Mouse (Mus musculus) kidney, postnatal 10 days (tissue): ENCODE results near the gene Vmn1r1.
A peak's percentile ranks its signal among the peaks of the same experiment; 100 is the strongest.
"Not testable (repeated sequence)": the region's sequence is repeated elsewhere in the genome, so short reads cannot be mapped to it uniquely, and the experiment has no call there.

ENCODE experiments used
- DNase-seq: peaks from one replicate; pipeline ENCODE4 v3.0.0; 2021; ENCODE audit warnings: mixed read lengths

Gene Vmn1r1

DNA sequence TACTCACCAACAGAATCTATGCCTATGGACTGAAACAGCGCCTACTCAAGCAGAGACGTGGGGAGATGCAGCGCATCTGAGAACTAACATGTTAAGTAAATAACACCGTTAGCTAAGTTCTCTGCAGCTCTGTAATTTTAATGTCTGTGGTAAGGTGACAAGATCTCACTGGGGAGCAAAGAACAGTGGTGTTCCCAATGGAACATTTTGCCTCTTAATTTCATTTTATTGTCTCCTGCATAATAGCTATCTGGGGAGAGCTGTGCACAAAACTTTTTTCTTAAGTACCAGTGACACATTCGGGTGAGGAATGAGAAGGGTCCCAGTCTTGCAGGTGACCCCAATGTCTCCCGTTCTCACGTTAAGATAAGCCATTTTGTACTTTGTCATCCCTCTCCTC, at the start of gene Vmn1r1:
Gene Vmn1r1 (minus strand): TSS at position 101 of the 400 bp plus-strand sequence.
- DNase-seq, result no peak

DNA sequence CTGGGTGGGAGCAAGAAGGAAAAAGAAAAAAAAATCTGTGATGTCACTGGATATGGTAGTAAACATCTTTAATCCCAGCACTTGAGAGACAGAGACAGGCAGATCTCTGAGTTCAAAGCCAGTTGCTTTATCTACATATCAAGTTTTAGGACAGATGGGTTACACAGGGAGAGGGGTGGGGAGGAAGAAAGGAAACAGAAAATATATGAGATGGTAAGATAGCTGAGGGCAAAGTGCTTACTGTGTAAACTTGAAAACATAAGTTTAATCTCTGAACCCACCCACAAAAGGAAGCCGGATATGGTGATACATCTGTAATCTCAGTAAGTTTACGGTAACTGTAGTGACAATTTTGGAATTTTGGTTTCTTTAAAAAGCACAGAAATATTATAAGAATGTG, 46.0 kb upstream of the Vmn1r1 start:
- DNase-seq, result no peak

DNA sequence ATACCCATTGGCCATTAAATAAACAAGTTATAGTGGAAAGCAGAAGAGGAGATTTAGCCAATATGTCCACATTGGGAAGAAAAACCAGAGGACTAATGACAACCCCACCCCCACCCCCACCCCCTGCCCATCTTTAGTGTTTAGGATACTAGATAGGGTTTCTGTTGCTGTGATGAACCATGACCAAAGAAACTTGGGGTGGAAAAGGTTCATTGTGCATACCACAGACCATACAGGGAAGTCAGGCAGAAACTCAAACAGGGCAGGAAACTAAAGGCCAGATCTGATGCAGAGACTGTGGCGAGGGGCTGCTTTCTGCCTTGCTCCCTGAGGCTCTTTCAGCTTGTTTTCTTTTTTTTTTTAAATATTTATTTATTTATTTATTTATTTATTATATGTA, 28.3 kb upstream of the Vmn1r1 start:
- DNase-seq, result no peak

DNA sequence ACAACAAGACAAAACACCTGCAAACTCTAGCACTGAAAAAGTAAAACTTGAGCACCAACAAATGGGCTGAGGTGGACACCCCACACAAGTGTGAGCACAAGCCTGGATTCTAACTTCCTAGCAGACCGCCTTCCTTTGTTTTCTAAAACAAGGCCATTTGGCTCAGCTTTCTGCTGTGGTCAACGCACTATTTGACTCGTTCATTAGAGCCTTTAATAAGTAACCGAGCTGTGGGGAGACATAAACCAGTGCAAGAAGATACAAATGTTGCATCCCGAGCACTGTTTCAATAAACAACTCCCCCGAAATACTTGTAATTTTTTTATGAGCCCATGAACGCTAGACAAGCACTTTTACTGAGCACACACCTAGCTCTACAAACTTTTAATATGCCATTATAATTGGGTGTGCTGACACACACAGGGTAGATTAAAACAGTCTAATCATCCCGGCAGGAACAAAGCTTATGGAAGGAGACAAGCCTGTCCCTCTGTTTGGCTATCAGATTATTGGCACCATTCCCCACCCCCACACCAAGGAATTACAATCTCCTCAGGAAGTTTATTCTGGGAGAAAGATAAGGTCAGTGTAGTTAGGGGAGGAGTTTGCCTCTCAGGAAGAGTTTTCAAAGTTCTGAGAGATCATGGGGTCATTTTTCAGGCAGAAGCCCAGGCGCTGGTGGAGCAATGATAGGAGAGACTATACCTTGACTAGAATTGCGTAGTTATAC, 27.7 kb upstream of the Vmn1r1 start:
- DNase-seq, result peak; percentile 24

DNA sequence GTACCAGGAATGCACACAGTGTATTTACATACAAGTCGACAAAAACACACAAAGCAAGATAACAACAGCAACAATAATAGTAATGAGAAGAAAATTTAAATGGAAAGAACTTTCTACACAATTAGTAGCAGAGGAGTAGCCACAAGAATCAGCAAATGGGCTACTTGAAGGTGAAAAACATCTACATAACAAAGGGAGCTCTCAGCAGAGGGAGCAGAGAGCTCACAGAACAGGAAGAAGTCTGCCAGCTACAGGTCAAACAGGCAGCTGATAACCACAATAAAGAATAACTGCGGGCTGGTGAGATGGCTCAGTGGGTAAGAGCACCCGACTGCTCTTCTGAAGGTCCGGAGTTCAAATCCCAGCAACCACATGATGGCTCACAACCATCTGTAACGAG, 26.9 kb upstream of the Vmn1r1 start:
- no peak for DNase-seq

DNA sequence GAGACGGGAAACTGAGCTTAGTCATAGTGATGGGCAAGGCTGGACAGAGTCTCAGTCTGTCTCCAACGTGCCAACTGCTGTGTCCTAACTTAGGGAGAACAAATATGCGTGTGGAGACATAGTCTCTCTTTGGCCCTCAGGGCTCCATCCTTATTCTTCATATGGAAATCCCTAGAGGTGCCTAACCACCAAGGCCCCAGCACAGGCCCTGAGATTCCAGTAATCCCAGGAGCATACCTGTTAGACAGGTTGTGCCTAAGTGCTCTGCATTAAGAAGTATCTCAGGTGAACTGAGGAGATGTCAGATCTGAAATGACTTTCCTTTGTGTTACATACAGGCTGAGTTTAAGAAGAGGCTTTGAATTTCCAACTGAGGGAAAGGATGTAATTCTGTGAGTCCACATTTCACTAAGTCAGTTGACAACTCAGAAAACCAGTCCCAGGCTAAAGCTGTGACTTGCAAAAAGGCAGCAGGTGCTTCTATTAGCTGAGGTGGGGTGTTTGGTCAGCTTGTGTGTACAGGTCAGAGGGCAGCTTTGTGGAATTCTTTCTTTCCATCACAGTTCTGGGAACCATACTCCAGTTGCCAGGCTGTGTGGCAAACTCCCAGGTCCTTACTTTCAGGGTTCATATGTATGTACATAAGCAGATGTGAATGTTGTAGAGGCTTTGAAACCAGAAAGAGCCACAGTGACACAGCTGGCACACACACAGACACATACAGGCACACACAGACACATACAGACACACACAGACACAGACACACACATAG, 25.6 kb upstream of the Vmn1r1 start:
- no peak for DNase-seq

DNA sequence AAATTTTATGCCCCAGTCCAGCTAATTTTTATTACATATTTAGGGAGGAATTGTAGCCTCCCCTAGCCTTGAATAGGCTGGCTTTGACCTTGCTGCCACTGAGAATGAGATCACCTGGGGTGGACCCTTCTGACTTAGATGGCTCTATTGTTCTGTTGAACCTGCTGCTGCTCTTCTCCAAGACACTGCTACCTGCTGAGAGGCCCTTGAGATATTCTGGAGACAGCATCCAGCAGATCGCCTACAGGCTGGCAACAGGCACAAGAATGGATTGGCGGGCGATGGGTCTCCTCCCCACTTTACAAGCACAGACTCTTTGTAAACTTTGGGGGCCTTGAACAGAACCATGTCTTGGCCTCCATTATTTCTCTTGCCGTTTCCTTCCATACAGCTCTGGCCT, 18.2 kb upstream of the Vmn1r1 start:
- DNase-seq, result not testable (repeated sequence)

DNA sequence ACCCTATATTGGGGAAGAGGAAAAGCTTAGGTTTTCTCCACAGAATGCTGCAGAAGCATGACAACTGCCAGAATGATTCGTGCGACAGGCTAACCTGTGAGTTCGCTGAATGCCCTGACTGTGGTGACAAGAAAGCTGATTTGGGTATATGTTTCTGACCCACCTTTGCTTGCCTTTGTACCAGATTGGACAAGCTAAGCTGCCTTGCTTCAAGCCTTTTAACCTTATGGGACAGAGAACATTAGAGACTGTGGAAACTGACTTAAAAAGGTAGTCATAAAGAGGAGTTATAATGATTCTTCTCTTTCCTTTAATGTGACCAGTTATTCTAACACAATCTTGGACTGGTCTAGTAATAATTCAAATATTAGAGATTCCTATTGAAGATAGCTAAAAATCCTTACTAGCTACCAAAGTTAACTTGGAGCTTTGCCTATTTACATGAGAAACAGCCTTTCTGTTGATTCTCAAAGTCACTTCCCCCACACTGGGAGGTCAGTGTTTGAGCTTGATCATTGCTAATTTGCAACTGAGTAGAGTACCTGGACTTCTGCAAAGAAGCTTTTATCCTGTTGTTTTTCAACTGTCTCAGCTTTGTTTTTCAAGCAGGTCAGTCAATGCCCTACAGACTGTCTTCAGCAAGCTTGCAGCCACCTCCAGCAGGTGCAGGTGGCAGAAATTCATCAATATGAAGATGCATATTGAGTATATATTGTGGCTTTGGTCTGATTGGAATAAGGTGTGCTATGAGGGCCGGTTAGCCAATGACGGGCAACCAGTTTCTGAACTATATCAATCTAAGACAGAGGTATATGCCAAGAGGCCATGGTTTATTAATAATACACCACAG, 17.4 kb upstream of the Vmn1r1 start:
- DNase-seq, result no peak

DNA sequence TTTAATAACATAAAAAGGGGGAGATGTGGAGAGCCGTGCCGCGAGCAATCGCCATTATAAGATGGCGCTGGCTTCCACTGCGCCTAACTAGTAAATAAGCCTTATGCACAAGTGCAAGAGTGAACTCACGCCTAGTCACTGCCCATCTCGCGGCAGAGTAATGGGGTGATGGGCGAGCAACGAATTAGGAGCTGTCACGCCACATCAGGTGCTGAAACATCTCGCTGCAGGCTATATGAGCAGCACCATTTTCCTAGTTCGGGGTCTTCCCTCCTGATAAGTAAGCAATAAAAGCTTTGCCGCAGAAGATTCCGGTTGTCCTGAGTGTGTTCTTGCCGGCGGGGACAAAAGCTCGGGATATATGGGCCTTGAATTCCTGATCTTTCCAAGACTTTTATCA, 12.7 kb upstream of the Vmn1r1 start:
- not testable (repeated sequence) for DNase-seq

DNA sequence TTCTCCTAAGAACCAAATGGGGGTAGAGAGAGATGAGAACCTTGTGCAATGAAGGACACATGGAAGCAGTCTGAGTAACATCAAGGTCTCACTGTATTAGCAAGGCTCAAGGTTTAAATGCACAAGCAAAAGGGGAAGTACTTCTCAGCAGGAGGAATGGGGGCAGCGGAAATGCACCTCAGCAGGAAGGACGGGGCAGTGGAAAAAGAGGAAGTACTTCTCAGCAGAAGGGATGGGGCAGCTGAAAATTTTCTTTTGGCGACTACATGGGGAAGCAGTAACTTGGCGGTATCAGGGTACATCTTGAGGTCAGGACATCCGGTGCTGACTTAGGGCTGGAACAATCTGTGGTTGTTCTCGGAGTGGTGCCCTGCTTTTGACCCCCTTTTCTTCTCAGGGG, 5.9 kb upstream of the Vmn1r1 start:
- not testable (repeated sequence) for DNase-seq

DNA sequence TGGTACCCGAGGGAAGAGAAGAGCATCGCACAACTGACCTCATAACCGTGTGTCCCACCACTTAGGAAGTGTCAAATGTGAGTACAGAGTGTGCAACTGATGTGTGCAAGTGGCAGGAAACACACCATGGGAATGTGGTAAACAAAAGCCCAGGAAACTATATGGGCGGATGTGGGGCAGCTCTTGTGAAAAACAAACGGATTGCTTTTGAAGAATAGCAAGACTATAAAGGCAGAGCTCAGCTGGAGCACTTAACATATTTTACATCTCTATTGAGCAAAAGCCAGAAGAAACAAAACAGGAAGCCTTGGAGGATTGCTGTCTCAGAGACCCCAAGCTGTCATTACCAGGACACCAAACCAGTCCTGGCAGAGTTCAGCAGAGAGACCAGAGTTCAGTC, 1.3 kb downstream of the Vmn1r1 start:
- DNase-seq, result no peak

DNA sequence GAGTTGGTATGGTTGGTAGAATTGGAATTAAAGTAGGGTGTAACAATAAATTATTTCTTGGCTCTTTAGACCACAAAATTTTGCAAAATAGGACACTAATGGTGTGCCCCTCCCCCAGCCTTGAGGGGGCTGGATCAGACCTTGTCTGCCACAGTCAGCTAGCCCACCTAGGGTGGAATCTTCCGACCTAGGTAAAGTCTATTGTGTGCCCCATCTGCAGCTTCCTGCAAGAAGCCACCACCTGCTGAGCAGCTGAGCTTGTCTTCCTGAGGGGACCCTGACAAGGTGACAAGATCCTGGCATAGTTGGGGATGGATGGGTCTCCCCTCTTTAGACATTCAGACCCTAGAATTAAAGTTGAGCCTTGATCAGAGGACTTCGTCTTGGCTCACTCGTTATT, 4.7 kb downstream of the Vmn1r1 start:
- DNase-seq, result no peak

DNA sequence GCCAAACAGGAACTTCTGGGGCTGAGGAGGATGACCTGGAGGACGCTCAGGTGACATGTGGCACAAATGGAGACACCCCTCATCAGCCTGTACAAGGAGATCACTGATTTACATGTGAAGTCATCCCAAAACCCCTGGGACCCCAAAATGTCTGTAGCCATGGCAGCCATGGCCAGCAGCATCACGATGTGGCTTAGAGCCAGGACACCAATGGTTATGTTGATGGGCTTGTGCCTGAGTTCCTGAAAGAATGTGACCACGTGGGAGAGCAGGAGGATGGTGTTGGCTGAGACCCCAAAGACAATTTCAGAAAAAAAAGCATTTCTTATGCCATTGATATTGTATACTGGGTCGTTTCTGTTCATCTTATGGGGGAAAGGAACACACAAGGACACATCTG, 6.6 kb downstream of the Vmn1r1 start:
- no peak for DNase-seq

DNA sequence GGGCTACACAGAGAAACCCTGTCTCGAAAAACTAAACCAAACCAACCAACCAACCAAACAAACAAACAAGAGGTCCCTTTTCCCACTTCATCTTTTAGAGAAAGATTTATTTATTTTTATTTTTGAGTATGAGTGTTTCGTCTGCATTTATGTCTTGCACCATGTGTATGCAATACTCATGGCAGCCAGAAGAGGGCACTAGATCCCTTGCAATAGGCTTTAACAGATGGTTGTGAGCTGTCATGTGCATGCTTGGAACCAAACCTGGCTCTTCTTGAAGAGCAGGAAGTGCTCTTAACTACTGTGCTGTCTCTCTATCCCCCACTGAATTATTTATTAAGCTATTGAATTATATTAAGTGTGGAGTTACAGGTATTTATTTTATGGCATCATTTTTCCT, 14.3 kb downstream of the Vmn1r1 start:
- peak; percentile 28 for DNase-seq

DNA sequence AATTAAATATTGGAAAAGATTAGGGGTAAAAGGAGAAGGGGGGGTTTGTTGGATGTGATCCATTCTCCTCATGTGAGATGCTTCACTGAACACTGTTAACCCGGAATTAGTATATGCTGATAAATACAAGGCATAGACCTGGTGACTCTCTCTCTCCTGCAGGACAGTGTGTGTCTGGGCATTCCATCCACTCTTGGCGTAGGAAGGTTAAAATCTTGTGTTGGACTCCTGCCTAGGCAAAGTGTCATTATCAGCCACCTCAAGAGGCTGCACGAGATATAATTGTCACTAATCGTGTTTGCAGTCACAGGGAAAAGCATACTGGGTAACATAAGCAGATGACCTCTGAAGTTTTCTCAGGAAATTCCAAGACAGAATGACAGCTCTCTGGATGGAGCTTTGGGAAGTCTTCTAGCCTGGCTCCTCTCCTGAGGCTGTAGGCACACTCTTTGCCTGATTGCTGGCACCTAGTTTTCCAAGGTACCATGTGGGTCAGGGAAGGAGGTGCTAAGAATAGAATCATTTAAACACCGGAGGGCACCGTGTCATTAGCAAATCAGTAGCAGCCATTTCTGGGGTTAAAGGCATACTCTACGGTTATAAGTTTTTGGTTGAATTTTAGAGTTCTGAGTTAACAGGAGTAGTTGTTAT, 15.3 kb downstream of the Vmn1r1 start:
- no peak for DNase-seq

DNA sequence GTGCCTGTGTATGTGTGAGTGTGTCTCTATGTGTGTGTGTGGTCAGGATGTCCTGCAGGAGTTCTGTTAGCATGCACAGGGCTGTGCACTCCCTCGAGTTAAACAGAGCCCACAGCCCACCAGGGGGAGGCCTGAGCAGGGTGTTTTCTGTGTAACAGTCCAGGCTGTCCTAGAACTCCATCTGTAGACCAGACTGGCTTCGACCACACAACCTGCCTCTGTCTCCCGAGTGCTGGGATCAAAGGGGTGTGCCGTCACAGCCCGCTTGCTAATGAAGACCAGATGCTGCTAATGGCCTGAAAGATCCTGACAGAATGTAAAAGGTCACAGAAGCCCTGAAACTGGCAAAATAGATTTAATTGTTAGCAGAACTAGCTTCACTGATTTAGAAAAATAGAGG, 18.7 kb downstream of the Vmn1r1 start:
- DNase-seq, result no peak

DNA sequence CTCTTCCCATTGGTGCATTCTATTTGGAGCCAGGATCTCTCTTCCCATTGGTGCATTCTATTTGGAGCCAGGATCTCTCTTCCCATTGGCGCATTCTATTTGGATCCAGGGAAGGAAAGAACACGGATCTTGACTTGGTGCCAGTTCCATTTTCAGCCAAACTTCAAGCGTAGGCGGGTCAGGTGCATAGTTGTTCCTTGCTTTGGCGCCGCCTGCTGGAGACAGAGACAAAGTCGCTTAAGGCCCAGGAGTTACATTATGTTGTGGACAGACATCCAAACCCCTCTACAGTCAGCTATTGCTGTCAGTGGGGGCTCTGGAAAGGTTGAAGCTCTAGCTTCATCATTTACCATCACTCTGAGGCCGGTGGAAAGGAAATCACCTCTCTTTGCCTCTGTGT, 21.0 kb downstream of the Vmn1r1 start:
- DNase-seq, result peak; percentile 32

DNA sequence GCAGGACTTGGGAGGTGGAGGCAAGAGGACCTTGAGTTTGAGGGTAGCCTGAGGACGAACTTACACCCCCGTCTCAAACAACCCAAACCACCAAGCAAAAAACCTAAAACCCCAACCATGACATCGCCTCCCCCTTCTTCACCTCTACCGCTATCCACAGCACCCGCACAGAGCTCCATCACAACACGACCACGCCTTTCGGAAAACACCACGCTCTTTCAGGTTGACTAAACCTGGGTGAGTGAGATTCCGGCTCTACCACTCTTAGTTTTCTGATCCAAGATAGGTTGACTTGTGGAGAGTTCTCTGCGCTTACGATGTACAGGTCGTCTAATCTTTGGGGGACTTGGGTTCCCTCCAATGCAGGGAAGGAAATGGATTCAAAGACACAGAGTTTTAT, 21.6 kb downstream of the Vmn1r1 start:
- no peak for DNase-seq

DNA sequence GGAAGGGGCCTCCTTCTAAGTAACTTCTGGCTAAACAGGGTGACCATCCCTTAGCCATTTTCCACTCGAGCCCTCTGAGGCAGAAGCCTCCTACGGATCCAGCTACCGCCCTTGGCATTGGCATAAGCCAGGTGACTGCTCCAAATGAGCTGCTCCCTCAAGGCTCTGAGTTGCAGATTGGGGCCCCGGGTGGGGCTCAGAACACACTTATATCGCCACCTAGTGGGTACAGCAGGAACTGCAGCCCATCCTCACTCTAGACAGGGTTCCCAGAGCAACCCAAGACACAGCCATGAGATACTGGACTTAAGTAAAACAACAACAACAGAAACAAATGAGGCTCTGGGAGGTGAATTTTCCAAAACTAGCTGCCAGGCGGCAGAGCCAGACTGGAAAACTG, 23.9 kb downstream of the Vmn1r1 start:
- peak; percentile 89 for DNase-seq

DNA sequence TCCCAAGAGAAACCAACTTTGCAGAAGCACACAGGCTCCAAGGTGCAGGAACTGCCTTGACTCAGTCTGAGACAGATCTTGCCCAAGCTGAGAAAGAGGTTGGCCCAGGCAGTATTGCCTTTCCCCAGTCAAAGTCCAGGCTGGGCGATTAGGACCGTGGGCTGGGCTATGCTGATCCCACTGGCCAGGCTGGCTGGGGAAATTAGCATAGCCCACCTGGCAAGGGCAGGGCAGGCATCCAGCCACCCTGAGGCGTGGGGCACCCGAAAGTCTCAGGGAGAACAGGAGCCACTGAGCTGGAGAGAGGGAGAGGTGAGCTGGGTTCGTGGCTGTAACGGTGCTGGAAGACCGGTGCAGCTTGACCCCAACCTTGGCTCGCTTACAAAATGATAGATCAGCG, 24.3 kb downstream of the Vmn1r1 start:
- DNase-seq, result no peak

DNA sequence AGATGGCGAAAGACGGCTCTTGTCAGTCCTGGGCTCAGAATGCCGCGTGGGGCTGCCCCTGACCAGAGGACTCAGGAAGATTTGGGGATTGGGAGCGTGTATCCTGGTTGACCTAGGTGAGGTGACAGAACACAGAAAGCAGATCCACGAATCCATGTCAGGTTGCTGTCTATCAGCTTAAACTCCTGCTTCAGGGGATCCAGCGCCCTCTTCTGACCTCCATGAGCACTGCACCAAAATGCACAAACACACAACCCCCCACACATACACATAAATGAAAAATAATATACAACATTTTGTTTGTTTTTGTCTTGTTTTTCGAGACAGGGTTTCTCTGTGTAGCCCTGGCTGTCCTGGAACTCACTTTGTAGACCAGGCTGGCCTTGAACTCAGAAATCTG, 26.1 kb downstream of the Vmn1r1 start:
- DNase-seq, result no peak

DNA sequence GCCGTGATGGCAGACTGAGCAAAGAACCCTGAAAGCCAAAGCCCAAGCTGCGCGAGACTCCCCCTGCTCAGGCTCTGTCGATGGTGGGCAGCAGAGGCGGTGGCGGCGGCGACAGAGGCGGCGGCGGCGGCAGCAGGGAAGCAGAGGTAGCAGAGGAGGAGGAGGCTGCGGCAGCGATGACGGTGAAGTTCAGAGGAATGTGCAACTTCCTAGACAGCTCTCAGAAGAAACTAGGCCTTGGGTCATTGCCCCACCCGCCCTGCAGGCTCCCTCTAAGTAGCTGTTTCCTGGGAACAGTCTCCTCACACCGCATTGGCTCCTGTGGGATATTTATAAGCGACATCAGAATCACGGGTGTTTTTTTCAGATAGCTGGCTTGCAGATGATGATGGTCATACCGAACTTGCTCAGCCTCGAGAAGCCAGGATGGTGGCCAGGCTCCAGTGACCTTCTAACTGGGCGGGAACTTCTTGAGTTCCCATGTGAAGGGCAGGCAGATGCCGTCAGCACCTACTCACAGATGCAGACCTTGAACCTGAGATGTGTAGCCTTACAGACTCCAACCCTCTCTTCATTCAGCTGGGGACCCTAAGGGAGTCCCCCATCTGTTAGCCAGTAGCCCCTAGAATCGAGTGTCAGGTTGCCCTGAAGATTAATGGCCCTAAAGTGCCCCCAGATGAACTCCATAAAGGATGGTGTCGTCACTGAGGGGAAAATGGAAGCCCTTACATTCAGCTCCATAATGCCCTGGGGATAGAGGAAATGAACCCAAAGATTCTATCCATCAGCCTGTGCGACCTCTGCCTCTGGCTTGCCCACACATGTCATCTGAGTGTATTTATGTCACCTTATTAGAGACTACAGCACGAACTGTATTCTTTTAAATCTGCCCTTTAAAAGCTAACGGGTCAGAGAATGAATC, 26.8 kb downstream of the Vmn1r1 start:
- no peak for DNase-seq
